Mouse (Mus musculus): ENCODE measurements around the gene Nhlrc2.

The Nhlrc2 gene

GRCm38 (mm10) chr19:56614131-56614530 lies 66.1 kb downstream of the Nhlrc2 start:
- no peak for DNase-seq (ENCODE audit: extremely low read depth, low read depth, low spot score)

GRCm38 (mm10) chr19:56618845-56619244 lies 70.8 kb downstream of the Nhlrc2 start:
- DNase-seq (ENCODE audit: extremely low read depth, low read depth, low spot score): no peak

- no peak for DNase-seq (ENCODE audit: extremely low read depth, low read depth, low spot score)
These were observed 71.5 kb downstream of the Nhlrc2 start for GRCm38 (mm10) chr19:56619546-56619945.

- DNase-seq (ENCODE audit: extremely low read depth, low read depth, low spot score): no peak
These were observed 73.8 kb downstream of the Nhlrc2 start for GRCm38 (mm10) chr19:56621876-56622275.

GRCm38 (mm10) chr19:56627881-56628472 lies 79.9 kb downstream of the Nhlrc2 start:
- no peak for DNase-seq (ENCODE audit: extremely low read depth, low read depth, low spot score)

- no peak for DNase-seq (ENCODE audit: extremely low read depth, low read depth, low spot score)
These were observed 81.6 kb downstream of the Nhlrc2 start for GRCm38 (mm10) chr19:56629647-56630046.

GRCm38 (mm10) chr19:56631017-56631416 lies 83.0 kb downstream of the Nhlrc2 start:
- DNase-seq (ENCODE audit: extremely low read depth, low read depth, low spot score): no peak

- no peak for DNase-seq (ENCODE audit: extremely low read depth, low read depth, low spot score)
These were observed 83.4 kb downstream of the Nhlrc2 start for GRCm38 (mm10) chr19:56631451-56631901.

- DNase-seq (ENCODE audit: extremely low read depth, low read depth, low spot score): no peak
These were observed 89.1 kb downstream of the Nhlrc2 start for GRCm38 (mm10) chr19:56637035-56637683.

GRCm38 (mm10) chr19:56637684-56638049 lies 89.6 kb downstream of the Nhlrc2 start:
- DNase-seq (ENCODE audit: extremely low read depth, low read depth, low spot score): no peak

GRCm38 (mm10) chr19:56647451-56648120 lies 99.5 kb downstream of the Nhlrc2 start:
- no peak for DNase-seq (ENCODE audit: extremely low read depth, low read depth, low spot score)

- DNase-seq (ENCODE audit: extremely low read depth, low read depth, low spot score): no peak
These were observed 103.2 kb downstream of the Nhlrc2 start for GRCm38 (mm10) chr19:56651262-56651661.

GRCm38 (mm10) chr19:56652034-56652962 lies 104.2 kb downstream of the Nhlrc2 start:
- DNase-seq (ENCODE audit: extremely low read depth, low read depth, low spot score): no peak

Data from fat pad, adult 2 months (tissue).